Mouse (Mus musculus): ENCODE results near the gene Ogdh. TPM values are rescaled to one million over a fixed set of nuclear protein-coding genes. Genes with fewer than 3 reads are reported as not detected.
"Not testable (repeated sequence)": the region's sequence is repeated elsewhere in the genome, so short reads cannot be mapped to it uniquely, and the experiment has no call there.

Gene Ogdh
- total RNA-seq (2014; rRNA removed): 69.9 and 106 TPM in 2 replicates
- polyA plus RNA-seq (2012; rRNA removed): 71.1 and 85.2 TPM in 2 replicates

GRCm38 (mm10) chr11:6291401-6292115, at the start of gene Ogdh:
Gene Ogdh, plus strand, starts transcription at chr11:6291633.
- Histone ChIP-seq H3K36me3 (ENCODE audit: control insufficient read depth, insufficient read depth, low read length) (no peaks in the 10 kb centered on the region; the same call in 1 of the 2 replicates), H3K4me3 (ENCODE audit: insufficient read depth, low read depth, low read length) (peak within 1 kb of the TSS; percentile 82), H3K27me3 (ENCODE audit: control insufficient read depth, insufficient read depth, low read length) (no peaks in the 10 kb centered on the region), H3K4me1 (ENCODE audit: control insufficient read depth, insufficient read depth, low read length) (peaks cover 9% of the 10 kb centered on the region), H3K9ac (ENCODE audit: low read depth, low read length) (peak within 1 kb of the TSS; percentile 93), H3K27ac (replicated peaks; ENCODE audit: insufficient read depth, low read depth, low read length) (peak within 1 kb of the TSS; percentile 94), H3K79me2 (ENCODE audit: control insufficient read depth, insufficient read depth, low read length) (peaks cover 8% of the 10 kb centered on the region; the same call in 1 of the 2 replicates)
- WGBS: under 1% methylated on average over 76 of the region's 77 CpGs
- DNase-seq (ENCODE audit: extremely low read depth, low read depth, low spot score): peak; percentile 92
- TF ChIP-seq CTCF (IDR thresholded peaks at IDR 0.05; ENCODE audit: low read depth, low read length) (no peak), POLR2A (IDR thresholded peaks at IDR 0.05; ENCODE audit: extremely low read depth, insufficient read depth, low read length) (peak; percentile 84)

DNA sequence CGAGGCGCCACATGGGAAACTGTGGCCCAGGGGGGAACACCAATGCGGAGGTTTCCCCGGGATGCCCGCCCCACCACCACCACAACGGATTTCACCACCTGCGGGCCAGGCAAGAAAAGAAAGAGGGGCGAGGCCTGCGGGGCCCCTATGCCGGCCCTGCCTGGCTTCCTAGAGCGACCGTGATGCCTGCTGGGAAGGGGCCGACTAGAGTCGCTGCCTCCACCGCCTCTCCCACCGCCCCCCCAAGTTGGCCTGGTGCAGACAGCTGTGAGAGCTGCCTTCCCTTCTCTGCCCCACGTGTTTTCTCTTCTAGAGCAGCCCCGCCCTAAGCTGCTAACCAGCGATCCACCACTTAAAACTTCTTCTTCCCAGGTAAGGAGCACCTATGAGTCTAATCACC, 46.7 kb upstream of the Ogdh start:
- H3K4me3 ChIP-seq (ENCODE audit: insufficient read depth, low read depth, low read length): no peak overlapping the region
- 73% methylated on average over 19 of the region's 19 CpGs for WGBS
- H3K79me2 ChIP-seq (ENCODE audit: control insufficient read depth, insufficient read depth, low read length): no peaks in the 10 kb centered on the region
- no peaks in the 10 kb centered on the region for H3K27me3 ChIP-seq (ENCODE audit: control insufficient read depth, insufficient read depth, low read length)
- TF ChIP-seq CTCF (IDR thresholded peaks at IDR 0.05; ENCODE audit: low read depth, low read length): no peak
- no peak overlapping the region for H3K9ac ChIP-seq (ENCODE audit: low read depth, low read length)
- H3K27ac ChIP-seq (replicated peaks; ENCODE audit: insufficient read depth, low read depth, low read length): no peak overlapping the region
- no peaks in the 10 kb centered on the region for H3K36me3 ChIP-seq (ENCODE audit: control insufficient read depth, insufficient read depth, low read length)
- no peak for DNase-seq (ENCODE audit: extremely low read depth, low read depth, low spot score)
- no peaks in the 10 kb centered on the region for H3K4me1 ChIP-seq (ENCODE audit: control insufficient read depth, insufficient read depth, low read length)

GRCm38 (mm10) chr11:6252248-6252647, 39.2 kb upstream of the Ogdh start:
- Histone ChIP-seq H3K27me3 (ENCODE audit: control insufficient read depth, insufficient read depth, low read length) (no peaks in the 10 kb centered on the region), H3K27ac (replicated peaks; ENCODE audit: insufficient read depth, low read depth, low read length) (no peak overlapping the region), H3K9ac (ENCODE audit: low read depth, low read length) (no peak overlapping the region), H3K36me3 (ENCODE audit: control insufficient read depth, insufficient read depth, low read length) (no peaks in the 10 kb centered on the region), H3K4me1 (ENCODE audit: control insufficient read depth, insufficient read depth, low read length) (no peaks in the 10 kb centered on the region), H3K4me3 (ENCODE audit: insufficient read depth, low read depth, low read length) (no peak overlapping the region), H3K79me2 (ENCODE audit: control insufficient read depth, insufficient read depth, low read length) (no peaks in the 10 kb centered on the region)
- TF ChIP-seq CTCF (IDR thresholded peaks at IDR 0.05; ENCODE audit: low read depth, low read length) (no peak), POLR2A (IDR thresholded peaks at IDR 0.05; ENCODE audit: extremely low read depth, insufficient read depth, low read length) (no peak)
- WGBS: 92% methylated on average over 5 of the region's 5 CpGs
- no peak for DNase-seq (ENCODE audit: extremely low read depth, low read depth, low spot score)

GRCm38 (mm10) chr11:6252824-6253223, 38.6 kb upstream of the Ogdh start:
- TF ChIP-seq POLR2A (IDR thresholded peaks at IDR 0.05; ENCODE audit: extremely low read depth, insufficient read depth, low read length) (no peak), CTCF (IDR thresholded peaks at IDR 0.05; ENCODE audit: low read depth, low read length) (no peak)
- Histone ChIP-seq H3K9ac (ENCODE audit: low read depth, low read length) (no peak overlapping the region), H3K4me3 (ENCODE audit: insufficient read depth, low read depth, low read length) (no peak overlapping the region), H3K27ac (replicated peaks; ENCODE audit: insufficient read depth, low read depth, low read length) (no peak overlapping the region), H3K36me3 (ENCODE audit: control insufficient read depth, insufficient read depth, low read length) (no peaks in the 10 kb centered on the region), H3K79me2 (ENCODE audit: control insufficient read depth, insufficient read depth, low read length) (no peaks in the 10 kb centered on the region), H3K27me3 (ENCODE audit: control insufficient read depth, insufficient read depth, low read length) (no peaks in the 10 kb centered on the region), H3K4me1 (ENCODE audit: control insufficient read depth, insufficient read depth, low read length) (no peaks in the 10 kb centered on the region)
- no peak for DNase-seq (ENCODE audit: extremely low read depth, low read depth, low spot score)
- WGBS: 81% methylated on average over 4 of the region's 4 CpGs

GRCm38 (mm10) chr11:6254602-6255001, 36.8 kb upstream of the Ogdh start:
- H3K79me2 ChIP-seq (ENCODE audit: control insufficient read depth, insufficient read depth, low read length); H3K27me3 ChIP-seq (ENCODE audit: control insufficient read depth, insufficient read depth, low read length); H3K4me1 ChIP-seq (ENCODE audit: control insufficient read depth, insufficient read depth, low read length); H3K4me3 ChIP-seq (ENCODE audit: insufficient read depth, low read depth, low read length); H3K36me3 ChIP-seq (ENCODE audit: control insufficient read depth, insufficient read depth, low read length); H3K9ac ChIP-seq (ENCODE audit: low read depth, low read length); H3K27ac ChIP-seq (replicated peaks; ENCODE audit: insufficient read depth, low read depth, low read length); DNase-seq (ENCODE audit: extremely low read depth, low read depth, low spot score): not testable (repeated sequence)
- 94% methylated on average over 2 of the region's 2 CpGs for WGBS

DNA sequence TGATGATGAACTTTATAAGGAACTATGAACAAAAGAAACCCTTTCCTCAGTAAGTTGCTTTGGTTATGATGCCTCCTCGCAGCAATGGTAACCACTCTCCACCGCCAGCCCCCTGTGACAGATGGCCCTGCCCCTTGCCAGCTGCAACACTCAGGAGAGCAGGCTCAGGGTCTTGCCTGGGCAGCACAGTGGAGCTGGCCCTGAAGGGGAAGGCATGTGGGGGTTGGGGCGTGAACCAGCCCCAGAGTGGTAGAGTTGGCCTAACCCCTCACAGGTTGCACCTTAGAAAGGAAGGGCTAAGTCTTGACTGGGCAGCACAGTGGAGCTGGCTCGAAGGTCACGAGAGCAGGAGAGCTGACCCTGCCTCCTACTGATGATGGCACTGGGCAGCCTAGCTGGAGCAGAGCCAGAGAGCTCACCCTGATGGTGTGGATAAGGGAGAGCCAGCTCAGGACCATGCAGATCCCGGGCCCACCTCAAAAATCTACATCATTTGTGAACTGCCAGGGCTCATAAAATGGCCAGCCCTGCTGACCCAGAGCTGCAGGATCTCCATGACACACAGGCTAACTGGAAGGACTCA, 34.9 kb upstream of the Ogdh start:
- H3K27me3 ChIP-seq (ENCODE audit: control insufficient read depth, insufficient read depth, low read length): no peaks in the 10 kb centered on the region
- 70% methylated on average over 6 of the region's 6 CpGs for WGBS
- H3K4me3 ChIP-seq (ENCODE audit: insufficient read depth, low read depth, low read length): no peak overlapping the region
- no peaks in the 10 kb centered on the region for H3K79me2 ChIP-seq (ENCODE audit: control insufficient read depth, insufficient read depth, low read length)
- H3K27ac ChIP-seq (replicated peaks; ENCODE audit: insufficient read depth, low read depth, low read length): no peak overlapping the region
- H3K9ac ChIP-seq (ENCODE audit: low read depth, low read length): no peak overlapping the region
- no peaks in the 10 kb centered on the region for H3K4me1 ChIP-seq (ENCODE audit: control insufficient read depth, insufficient read depth, low read length)
- H3K36me3 ChIP-seq (ENCODE audit: control insufficient read depth, insufficient read depth, low read length): peaks cover 19% of the 10 kb centered on the region
- TF ChIP-seq CTCF (IDR thresholded peaks at IDR 0.05; ENCODE audit: low read depth, low read length) (no peak), POLR2A (IDR thresholded peaks at IDR 0.05; ENCODE audit: extremely low read depth, insufficient read depth, low read length) (no peak)
- DNase-seq (ENCODE audit: extremely low read depth, low read depth, low spot score): no peak
